Mouse (Mus musculus) adrenal gland, adult (tissue): ENCODE results near the gene Bex3.

Source experiments
- DNase-seq, 2 experiments: peaks; one replicate each; pipeline ENCODE4 v3.0.0; 2022 to 2023; ENCODE audit warnings: low spot score in 1 of 2; ENCODE audit not compliant: inconsistent age in 2 of 2

Gene Bex3

GRCm38 (mm10) chrX:136313303-136313702, 43.2 kb downstream of the Bex3 start:
- peak in 1 of 2 experiments; percentile 18 for DNase-seq

GRCm38 (mm10) chrX:136313792-136314564, 43.9 kb downstream of the Bex3 start:
- DNase-seq, result no peak

DNA sequence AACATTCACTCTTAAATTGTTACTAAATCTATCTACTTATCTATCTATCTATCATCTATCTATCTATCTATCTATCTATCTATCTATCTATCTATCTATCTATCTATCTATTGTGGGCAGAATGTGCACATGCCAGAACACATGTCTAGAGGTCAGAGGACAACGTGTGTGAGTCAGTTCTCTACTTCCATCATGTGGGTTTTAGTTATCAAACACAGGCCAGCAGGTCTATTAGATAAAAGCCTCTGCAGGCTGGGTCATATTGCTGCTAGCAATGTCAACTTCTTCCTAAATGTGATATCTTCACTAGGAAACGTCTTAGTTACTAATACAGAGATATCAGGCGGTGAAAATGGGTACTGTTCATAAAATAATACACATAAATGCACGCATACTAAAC, 49.9 kb downstream of the Bex3 start:
- DNase-seq, result no peak
